Mouse (Mus musculus): ENCODE results near the gene Neurog1.

Gene Neurog1

GRCm38 (mm10) chr13:56219254-56219653 is 32.7 kb downstream of the Neurog1 start:
- DNase-seq (ENCODE audit: inconsistent ontology term) = no peak

- no peak for DNase-seq (ENCODE audit: inconsistent ontology term)
Observed at GRCm38 (mm10) chr13:56216090-56216489, 35.9 kb downstream of the Neurog1 start.

- no peak for DNase-seq (ENCODE audit: inconsistent ontology term)
Observed at GRCm38 (mm10) chr13:56214633-56215032, 37.3 kb downstream of the Neurog1 start.

DNA sequence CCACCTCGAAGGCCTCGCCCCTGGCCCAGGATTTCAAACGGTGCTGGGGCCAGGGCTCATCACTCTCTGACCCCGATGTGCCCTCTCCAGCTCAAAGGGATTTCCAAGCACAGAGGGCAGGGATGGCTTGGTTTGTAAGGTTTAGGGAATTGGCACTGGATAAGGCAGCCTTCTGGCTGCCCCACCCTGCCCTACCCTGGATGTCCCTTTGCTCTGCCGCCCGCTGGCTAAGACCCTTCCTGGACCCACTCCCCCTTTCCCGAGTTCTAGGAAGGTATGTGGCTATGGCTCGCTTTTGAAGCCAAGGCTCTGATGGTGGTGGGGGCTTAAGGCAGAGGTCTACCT is 42.9 kb downstream of the Neurog1 start:
- no peak for DNase-seq (ENCODE audit: inconsistent ontology term)

DNA sequence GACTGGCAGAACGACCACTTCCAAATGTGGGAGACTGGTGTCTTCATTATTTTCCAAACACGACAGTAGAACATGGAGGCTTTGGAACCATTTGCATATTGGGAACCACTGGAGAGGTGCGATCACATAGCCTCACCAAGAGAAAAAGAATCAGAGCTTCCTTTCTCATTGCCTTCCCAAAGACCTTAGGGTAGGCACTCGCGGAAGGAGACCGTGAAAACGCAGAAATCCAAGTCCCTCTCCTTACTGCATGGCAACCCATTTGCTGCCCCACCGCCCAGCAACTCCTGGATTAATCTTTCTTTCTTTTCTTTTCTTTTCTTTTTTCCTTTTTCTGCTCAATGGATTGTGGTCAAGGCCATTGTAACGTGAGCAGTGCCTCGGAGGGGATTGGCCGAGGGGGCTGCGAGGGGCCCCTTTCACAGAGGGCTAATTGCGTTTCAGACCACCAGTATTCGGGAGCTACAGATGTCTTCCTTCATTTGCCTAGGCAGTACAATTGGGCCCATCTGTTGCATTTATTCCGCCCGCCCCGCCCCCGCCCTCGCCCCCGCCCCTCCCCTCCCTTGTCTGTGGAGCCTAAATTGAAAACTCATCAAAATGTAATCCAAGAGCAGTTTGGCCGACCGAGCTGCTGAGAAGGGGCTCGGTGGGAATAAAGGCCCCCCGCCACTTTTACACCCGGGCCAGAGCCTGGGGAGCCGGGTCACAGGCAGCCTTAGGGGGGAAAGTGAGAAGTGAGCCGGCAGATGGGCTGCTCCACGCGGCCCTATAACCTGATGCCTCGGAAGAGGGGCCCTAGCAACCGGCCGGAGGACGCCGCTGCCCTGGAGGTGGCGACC is 43.5 kb downstream of the Neurog1 start:
- DNase-seq (ENCODE audit: inconsistent ontology term) = no peak
